Mouse (Mus musculus) embryonic facial prominence, embryonic 10.5 days (tissue): Measurements from ENCODE around the gene Aldh3b2. TPM values are rescaled to one million over a fixed set of nuclear protein-coding genes. Genes with fewer than 3 reads are reported as not detected.

Experiments used
- DNase-seq: peaks from one replicate; pipeline ENCODE4 v3.0.0-alpha.2; 2017; ENCODE audit warnings: low spot score
- H3K27ac ChIP-seq: fragments of 300-500 bp; sonication (generic); replicated peaks from 2 replicates; pipeline ENCODE4 v1.5.1; 2016; ENCODE audit warnings: mild to moderate bottlenecking
- H3K27me3 ChIP-seq: fragments of 300-500 bp; sonication (generic); replicated peaks from 2 replicates; pipeline ENCODE4 v1.6.1; 2016; ENCODE audit warnings: low read depth, mild to moderate bottlenecking; ENCODE audit not compliant: poor library complexity, severe bottlenecking
- H3K36me3 ChIP-seq: fragments of 300-500 bp; sonication (generic); replicated peaks from 2 replicates; pipeline ENCODE4 v1.6.1; 2016; ENCODE audit warnings: mild to moderate bottlenecking, moderate library complexity
- H3K4me1 ChIP-seq: fragments of 300-500 bp; sonication (generic); 2 replicates; pipeline ENCODE4 v1.6.1; 2016
- H3K4me3 ChIP-seq: fragments of 300-500 bp; sonication (generic); 2 replicates; pipeline ENCODE4 v1.5.1; 2016; ENCODE audit warnings: mild to moderate bottlenecking, moderate library complexity
- H3K9me3 ChIP-seq: fragments of 300-500 bp; sonication (generic); 2 replicates; pipeline ENCODE4 v1.6.1; 2016; ENCODE audit warnings: mild to moderate bottlenecking
- WGBS: fragments of 180-500 bp; shearing (Covaris S2); methylation state at CpG from one replicate; pipeline ENCODE4 v1.1.7; 2016; 5-methylcytosine and 5-hydroxymethylcytosine counted together
- polyA plus RNA-seq: library from polyadenylated mRNA; unstranded; fragments of >200 nt; fragmentation: Nextera tagmentation; extraction: Ambion mirVana; gene quantifications from 2 replicates; pipeline ENCODE4 v1.2.1, GENCODE M21; 2016

Aldh3b2 gene
- polyA plus RNA-seq, 1 experiment from 2014 or later: 1.2 TPM

DNA sequence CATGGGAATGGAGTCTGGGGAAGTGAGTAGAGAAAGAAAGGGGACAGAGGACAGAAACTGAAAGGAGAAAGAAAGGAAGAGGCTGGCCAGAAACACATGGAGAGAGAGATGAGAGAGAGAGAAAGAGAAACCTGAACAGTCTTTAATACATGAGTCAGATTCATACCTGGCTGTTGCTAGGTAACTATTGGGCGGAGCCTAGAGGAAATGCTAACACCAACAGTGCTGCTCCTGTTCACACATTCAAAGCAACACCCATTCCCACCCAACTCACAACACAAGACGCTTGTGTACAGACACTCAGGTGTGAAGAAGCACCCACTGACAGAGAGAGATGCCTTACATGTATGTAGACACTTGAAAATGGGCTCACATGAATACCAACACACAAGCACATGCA, 3.7 kb downstream of the Aldh3b2 start:
- H3K9me3 ChIP-seq: no peaks in the 10 kb centered on the region
- H3K36me3 ChIP-seq: no peaks in the 10 kb centered on the region
- no peaks in the 10 kb centered on the region; the same call in 1 of the 2 replicates for H3K27me3 ChIP-seq
- no peak overlapping the region for H3K27ac ChIP-seq
- peaks cover 26% of the 10 kb centered on the region for H3K4me1 ChIP-seq
- DNase-seq: no peak
- WGBS: 92% methylated on average over 2 of the region's 2 CpGs
- H3K4me3 ChIP-seq: no peak overlapping the region

DNA sequence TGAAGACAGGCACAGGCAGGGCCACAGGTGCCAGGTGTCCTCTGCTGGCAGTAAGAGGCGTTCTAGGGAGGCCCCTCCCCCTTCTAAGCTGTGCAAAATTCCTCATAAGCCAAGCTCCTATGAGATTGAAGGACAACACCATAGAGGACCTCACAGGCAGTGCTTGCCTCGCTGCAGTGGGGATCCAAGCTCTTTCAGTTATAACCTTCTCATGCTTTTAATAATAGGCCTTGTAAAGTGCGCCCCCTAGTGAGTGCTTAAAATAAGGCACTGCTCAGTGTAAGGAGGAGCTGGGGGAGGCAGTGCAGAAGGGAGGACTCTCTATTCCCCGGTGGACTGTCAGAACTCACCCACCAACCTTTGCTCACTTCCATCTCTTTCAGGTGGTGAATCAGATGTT, 8.2 kb downstream of the Aldh3b2 start:
- WGBS: 19% methylated on average over 4 of the region's 4 CpGs
- DNase-seq: peak; percentile 75
- peaks cover 45% of the 10 kb centered on the region for H3K4me1 ChIP-seq
- H3K36me3 ChIP-seq: no peaks in the 10 kb centered on the region
- no peak overlapping the region for H3K4me3 ChIP-seq
- no peaks in the 10 kb centered on the region for H3K9me3 ChIP-seq
- H3K27ac ChIP-seq: peak overlapping the region; percentile 12; the same call in 1 of the 2 replicates
- no peaks in the 10 kb centered on the region; the same call in 1 of the 2 replicates for H3K27me3 ChIP-seq

DNA sequence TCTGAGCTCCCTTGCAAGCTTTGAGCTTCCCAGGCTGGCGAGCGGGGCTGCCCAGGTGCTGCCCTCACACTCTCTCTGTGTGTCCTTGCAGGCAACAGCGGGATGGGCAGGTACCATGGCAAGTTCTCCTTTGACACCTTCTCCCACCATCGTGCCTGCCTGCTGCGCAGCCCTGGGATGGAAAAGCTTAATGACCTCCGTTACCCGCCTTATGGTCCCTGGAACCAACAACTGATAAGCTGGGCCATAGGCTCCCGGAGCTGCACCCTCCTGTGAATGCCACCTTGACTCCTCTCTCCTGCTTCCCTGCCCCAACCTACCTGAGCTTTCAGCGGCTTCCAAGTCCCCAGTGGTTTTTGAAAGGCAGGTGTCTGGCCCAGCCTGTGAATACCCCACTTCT, 8.8 kb downstream of the Aldh3b2 start:
- Histone ChIP-seq H3K9me3 (no peaks in the 10 kb centered on the region), H3K36me3 (no peaks in the 10 kb centered on the region), H3K4me3 (no peak overlapping the region), H3K27ac (no peak overlapping the region), H3K4me1 (peaks cover 51% of the 10 kb centered on the region), H3K27me3 (no peaks in the 10 kb centered on the region; the same call in 1 of the 2 replicates)
- WGBS: 81% methylated on average over 9 of the region's 9 CpGs
- DNase-seq: no peak

DNA sequence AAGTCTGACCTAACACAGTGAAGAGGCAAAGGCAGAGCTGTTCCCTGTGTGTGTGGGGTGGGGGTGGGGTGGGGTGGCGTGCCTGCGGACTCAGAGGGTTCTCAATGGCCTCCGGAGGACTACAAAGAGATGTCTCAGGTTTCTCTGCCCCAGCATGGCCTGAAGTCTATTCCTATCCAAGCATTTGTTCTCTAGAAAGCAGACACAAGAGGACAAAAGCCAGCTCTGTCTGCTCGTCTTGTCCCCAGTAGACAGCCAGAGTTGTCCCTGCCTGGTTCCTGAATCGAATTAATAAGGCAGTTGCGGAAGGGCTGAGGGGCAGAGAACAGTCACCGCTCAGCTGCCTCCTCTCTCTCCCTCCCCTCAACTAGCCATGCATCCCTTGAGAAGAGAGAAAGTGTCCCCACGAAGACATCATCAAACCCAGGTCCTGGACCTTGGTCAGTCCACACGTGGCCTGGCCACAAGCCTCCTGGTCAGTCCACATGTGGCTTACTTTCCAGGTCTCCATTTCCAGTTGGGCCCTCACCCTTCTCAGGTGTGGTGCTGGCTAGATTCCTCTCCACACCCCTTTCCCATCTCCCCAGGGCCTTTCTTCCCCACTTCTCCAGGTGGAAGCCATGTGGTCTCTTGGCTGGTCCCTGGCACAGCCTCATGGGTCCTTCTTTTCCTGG, 11.5 kb downstream of the Aldh3b2 start:
- H3K4me1 ChIP-seq: peaks cover 58% of the 10 kb centered on the region
- H3K27me3 ChIP-seq: no peaks in the 10 kb centered on the region; the same call in 1 of the 2 replicates
- DNase-seq: peak; percentile 53
- peak overlapping the region; percentile 74 for H3K27ac ChIP-seq
- H3K9me3 ChIP-seq: peaks cover 2% of the 10 kb centered on the region; the same call in 1 of the 2 replicates
- 0 out of 2 replicates have a peak overlapping the region, but pooled peaks have one; percentile 5 for H3K4me3 ChIP-seq
- H3K36me3 ChIP-seq: no peaks in the 10 kb centered on the region
- 22% methylated on average over 9 of the region's 9 CpGs for WGBS

DNA sequence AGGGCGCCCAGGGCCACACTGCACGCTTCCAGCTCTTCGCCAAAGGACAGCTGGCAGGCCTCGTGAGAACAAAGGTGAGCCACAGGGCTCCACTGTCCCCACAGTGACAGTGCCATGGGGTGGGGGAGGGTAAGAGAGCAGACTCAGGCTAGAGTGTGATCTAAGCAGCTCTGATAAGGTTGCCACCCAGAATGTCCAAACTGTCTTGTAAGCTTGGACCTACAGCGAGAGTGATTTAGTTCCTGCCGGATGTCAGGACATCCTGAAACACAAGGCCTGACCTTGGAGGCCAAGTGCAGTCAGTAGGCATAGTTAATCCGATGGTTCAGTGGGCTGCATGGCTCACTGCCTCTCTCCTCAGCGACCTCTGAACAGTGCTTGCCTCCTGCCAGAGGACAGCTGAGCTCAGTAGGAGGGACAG, 13.1 kb downstream of the Aldh3b2 start:
- Histone ChIP-seq H3K27me3 (no peaks in the 10 kb centered on the region; the same call in 1 of the 2 replicates), H3K4me3 (no peak overlapping the region), H3K9me3 (peaks cover 6% of the 10 kb centered on the region; the same call in 1 of the 2 replicates), H3K4me1 (peaks cover 50% of the 10 kb centered on the region), H3K36me3 (no peaks in the 10 kb centered on the region), H3K27ac (peak overlapping the region; percentile 74)
- 34% methylated on average over 8 of the region's 8 CpGs for WGBS
- DNase-seq: peak; percentile 33

DNA sequence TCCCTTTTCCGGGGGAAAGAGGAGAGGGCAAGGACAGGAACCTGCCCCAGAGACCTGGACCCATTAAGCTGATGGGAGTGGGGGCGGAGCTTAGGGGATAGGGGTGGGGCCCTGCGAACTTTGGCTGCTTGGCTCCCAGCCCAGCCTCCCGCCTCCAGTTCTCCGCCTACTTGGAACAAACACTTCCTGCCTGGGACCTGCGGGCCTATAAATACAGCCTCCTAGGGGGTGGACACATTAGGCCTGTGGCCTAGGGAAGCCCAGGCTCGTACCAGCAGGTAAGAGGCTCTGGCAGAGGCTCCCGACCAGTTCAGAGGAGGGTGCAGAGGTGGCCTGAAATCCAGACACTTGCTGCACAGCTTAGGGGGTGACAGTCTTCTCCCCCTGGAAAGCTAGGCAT, 14.2 kb downstream of the Aldh3b2 start, which contains the start of gene Acy3:
TSS of gene Acy3 (plus strand) at position 237 of the 400 bp plus-strand sequence.
- peaks cover 53% of the 10 kb centered on the region for H3K4me1 ChIP-seq
- peak; percentile 60 for DNase-seq
- peaks cover 6% of the 10 kb centered on the region; the same call in 1 of the 2 replicates for H3K9me3 ChIP-seq
- H3K4me3 ChIP-seq: peak within 1 kb of the TSS; percentile 12; the same call in 1 of the 2 replicates
- 21% methylated on average over 8 of the region's 8 CpGs for WGBS
- H3K36me3 ChIP-seq: no peaks in the 10 kb centered on the region
- H3K27me3 ChIP-seq: no peaks in the 10 kb centered on the region
- peak within 1 kb of the TSS; percentile 74 for H3K27ac ChIP-seq

DNA sequence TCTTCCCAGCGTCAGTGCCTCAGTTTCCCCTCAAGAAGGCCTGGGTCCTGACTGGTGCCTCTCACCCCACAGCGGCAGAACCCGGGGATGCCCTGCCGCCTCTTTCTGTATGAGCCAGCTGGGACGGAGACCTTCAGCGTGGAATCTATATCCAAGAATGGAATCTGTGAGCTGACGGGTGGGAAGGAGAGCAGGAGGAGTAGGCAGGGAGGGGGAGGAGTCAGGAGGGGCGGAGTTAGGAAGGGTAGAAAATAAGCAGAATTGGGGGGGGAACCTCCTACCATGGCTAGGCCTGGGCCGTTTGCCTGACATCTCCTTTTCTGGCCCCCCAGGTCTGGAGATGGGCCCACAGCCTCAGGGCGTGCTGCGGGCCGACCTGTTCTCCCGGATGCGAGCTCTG, 15.9 kb downstream of the Aldh3b2 start:
- Histone ChIP-seq H3K9me3 (peaks cover 6% of the 10 kb centered on the region; the same call in 1 of the 2 replicates), H3K27me3 (no peaks in the 10 kb centered on the region), H3K36me3 (no peaks in the 10 kb centered on the region), H3K4me1 (peaks cover 54% of the 10 kb centered on the region), H3K27ac (no peak overlapping the region), H3K4me3 (no peak overlapping the region)
- DNase-seq: no peak
- 88% methylated on average over 14 of the region's 14 CpGs for WGBS

DNA sequence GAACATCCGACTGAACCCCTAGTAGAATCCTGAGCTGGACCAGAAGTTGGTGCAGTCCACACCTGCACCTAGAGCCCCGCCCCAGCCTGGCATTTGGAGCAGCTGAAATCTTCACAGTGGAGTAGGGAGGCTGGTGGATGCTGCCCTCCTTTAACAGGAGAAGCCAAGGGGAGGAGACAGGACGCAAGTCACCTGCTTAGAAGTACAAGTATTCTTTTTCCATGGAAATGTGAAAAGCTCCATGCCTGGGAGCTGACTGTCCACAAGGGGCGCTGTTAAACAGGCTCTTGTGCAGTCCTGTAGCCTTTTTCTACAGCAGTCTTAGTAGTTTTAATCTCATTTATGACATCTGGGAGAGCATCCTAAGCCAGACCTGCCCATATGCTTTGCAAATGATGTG, 16.6 kb downstream of the Aldh3b2 start:
- no peaks in the 10 kb centered on the region for H3K27me3 ChIP-seq

DNA sequence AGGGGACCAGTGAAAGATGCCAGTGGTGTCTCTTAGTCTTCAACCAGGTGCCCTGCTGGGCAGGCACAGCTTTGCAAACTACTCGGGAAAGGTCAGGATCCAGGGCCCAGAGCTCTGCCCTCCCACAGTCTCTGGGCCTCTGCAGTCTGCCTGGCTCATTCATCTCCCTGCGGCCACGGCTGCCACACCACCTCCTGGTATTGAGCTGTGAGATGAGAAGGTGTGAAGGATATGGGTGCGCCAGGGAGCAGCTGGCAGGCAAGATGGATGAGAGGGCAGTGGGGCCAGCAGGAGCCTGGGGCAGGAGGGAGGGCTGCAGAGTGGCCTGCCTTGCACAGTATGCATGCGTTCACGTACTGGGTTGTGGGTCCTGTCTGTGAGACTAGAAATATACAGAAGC, 18.7 kb downstream of the Aldh3b2 start:
- DNase-seq: no peak
- no peaks in the 10 kb centered on the region for H3K36me3 ChIP-seq
- no peaks in the 10 kb centered on the region for H3K27me3 ChIP-seq
- H3K9me3 ChIP-seq: peaks cover 6% of the 10 kb centered on the region; the same call in 1 of the 2 replicates
- WGBS: 69% methylated on average over 6 of the region's 6 CpGs
- no peak overlapping the region for H3K4me3 ChIP-seq
- peaks cover 35% of the 10 kb centered on the region for H3K4me1 ChIP-seq
- H3K27ac ChIP-seq: no peak overlapping the region; the same call in 1 of the 2 replicates

More for the DNA sequence above, 16.6 kb downstream of the Aldh3b2 start:
- H3K36me3 ChIP-seq: no peaks in the 10 kb centered on the region
- peaks cover 47% of the 10 kb centered on the region for H3K4me1 ChIP-seq
- 84% methylated on average over 4 of the region's 4 CpGs for WGBS
- no peak for DNase-seq
- H3K9me3 ChIP-seq: peaks cover 6% of the 10 kb centered on the region; the same call in 1 of the 2 replicates
- H3K27ac ChIP-seq: no peak overlapping the region
- no peak overlapping the region for H3K4me3 ChIP-seq

DNA sequence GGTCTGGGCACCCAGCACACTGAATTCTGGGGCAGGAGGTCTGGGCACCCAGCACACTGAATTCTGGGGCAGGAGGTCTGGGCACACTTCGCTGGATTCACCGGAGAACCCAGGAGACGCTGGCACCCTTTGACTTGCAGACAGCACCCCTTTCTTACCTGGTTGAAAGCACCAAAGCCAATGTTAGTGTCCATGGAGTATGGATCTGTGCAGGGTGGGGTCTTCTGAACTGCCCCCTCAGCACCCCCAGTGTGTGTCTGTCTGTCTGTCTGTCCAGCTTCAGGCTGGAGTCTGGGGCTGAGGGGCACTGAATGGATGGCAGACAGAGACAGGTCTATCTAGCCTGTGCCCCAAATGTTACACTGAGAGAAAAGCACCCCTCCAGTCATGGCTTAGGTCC, 19.4 kb downstream of the Aldh3b2 start:
- DNase-seq: no peak
- H3K27me3 ChIP-seq: no peaks in the 10 kb centered on the region

DNA sequence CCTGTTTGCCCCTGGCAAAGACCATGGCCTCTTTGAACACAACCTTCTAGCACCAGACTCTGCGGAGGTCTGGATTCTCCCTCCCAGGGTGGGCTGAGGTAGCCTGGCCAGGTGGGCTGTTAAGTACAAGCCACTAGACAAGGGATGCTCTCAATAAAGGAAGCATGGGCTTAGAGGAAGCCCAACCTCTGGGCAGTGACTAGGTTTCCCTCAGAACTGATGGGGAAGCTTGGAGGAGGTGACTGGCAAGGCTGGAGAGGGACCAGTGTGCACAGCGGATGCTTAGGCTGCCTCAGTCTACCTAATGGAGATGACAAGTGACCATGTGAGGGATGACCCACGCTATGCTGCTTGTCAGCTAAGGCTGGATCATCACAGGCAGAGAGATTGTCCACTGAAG, 19.8 kb downstream of the Aldh3b2 start:
- no peak overlapping the region for H3K4me3 ChIP-seq
- peaks cover 33% of the 10 kb centered on the region for H3K4me1 ChIP-seq
- no peak for DNase-seq
- no peaks in the 10 kb centered on the region for H3K27me3 ChIP-seq
- H3K27ac ChIP-seq: 0 out of 2 replicates have a peak overlapping the region, but pooled peaks have one; percentile 4
- peaks cover 6% of the 10 kb centered on the region; the same call in 1 of the 2 replicates for H3K9me3 ChIP-seq
- 83% methylated on average over 3 of the region's 3 CpGs for WGBS
- H3K36me3 ChIP-seq: no peaks in the 10 kb centered on the region

More for the DNA sequence above, 19.4 kb downstream of the Aldh3b2 start:
- WGBS: 95% methylated on average over 3 of the region's 3 CpGs
- H3K36me3 ChIP-seq: no peaks in the 10 kb centered on the region
- no peak overlapping the region for H3K4me3 ChIP-seq
- H3K4me1 ChIP-seq: peaks cover 35% of the 10 kb centered on the region
- H3K9me3 ChIP-seq: peaks cover 6% of the 10 kb centered on the region; the same call in 1 of the 2 replicates
- 0 out of 2 replicates have a peak overlapping the region, but pooled peaks have one; percentile 4 for H3K27ac ChIP-seq

DNA sequence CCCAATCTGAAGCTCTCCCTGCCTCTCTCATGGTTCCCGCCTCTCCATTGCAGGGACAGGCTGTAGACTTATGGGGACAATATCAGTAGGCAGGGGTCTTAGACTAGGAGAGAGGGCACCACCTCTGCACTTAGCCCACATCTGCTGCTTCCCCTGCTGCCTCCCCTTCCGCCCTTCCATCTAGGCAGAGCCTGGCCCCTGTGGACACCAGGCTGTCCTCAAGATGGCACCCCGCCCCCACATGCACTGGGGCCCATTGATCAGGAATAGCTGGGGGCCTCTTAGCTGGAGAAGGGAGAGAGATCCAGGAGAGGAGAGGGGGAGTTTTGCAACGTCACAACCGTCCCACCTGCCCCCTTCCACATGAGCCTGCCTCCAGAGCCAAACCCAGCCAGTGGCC, 20.3 kb downstream of the Aldh3b2 start, which contains the start of gene Tbx10:
TSS of gene Tbx10 (plus strand) at position 337 of the 400 bp plus-strand sequence.
- WGBS: 50% methylated on average over 5 of the region's 5 CpGs
- 0 out of 2 replicates have a peak within 1 kb of the TSS, but pooled peaks have one; percentile 19 for H3K27ac ChIP-seq
- no peak for DNase-seq

More for the DNA sequence above, 20.3 kb downstream of the Aldh3b2 start, which contains the start of gene Tbx10:
- Histone ChIP-seq H3K9me3 (peaks cover 6% of the 10 kb centered on the region; the same call in 1 of the 2 replicates), H3K36me3 (no peaks in the 10 kb centered on the region), H3K4me1 (peaks cover 36% of the 10 kb centered on the region), H3K27me3 (no peaks in the 10 kb centered on the region), H3K4me3 (no peak within 1 kb of the TSS)
